In genomic region chr16:52451101-52451785, GRCm38 (mm10) we compare ENCODE assay signal across 9 mouse cellular contexts. TPM values are rescaled to one million over a fixed set of nuclear protein-coding genes. Genes with fewer than 3 reads are reported as not detected.
DNase-seq lines count a peak whose midpoint lies in the region; ATAC-seq and TF ChIP-seq lines count a peak whose summit lies in the region.
"Had no signal": no experiment of that assay in that cellular context is flagged by ENCODE, and none has a peak within 500 bp of the region (broad histone marks: within the 10 kb centered on the region; RNA-seq: fewer than 3 reads in every experiment).

No protein-coding gene starts in this region.

- H3K36me3 ChIP-seq in embryonic facial prominence, embryonic 15.5 days = no peaks in the 10 kb centered on the region
- H3K36me3 ChIP-seq in hindbrain, embryonic 14.5 days (replicated peaks; ENCODE audit: control insufficient read depth, insufficient read depth) = no peaks in the 10 kb centered on the region
- no peaks in the 10 kb centered on the region for H3K36me3 ChIP-seq in limb, embryonic 12.5 days
- no peaks in the 10 kb centered on the region for H3K36me3 ChIP-seq in midbrain, embryonic 14.5 days (ENCODE audit: control insufficient read depth, insufficient read depth, low read length)
- H3K36me3 ChIP-seq: G1E had no signal

- H3K27me3 ChIP-seq in embryonic facial prominence, embryonic 15.5 days = no peaks in the 10 kb centered on the region
- no peaks in the 10 kb centered on the region for H3K27me3 ChIP-seq in hindbrain, embryonic 14.5 days (ENCODE audit: control insufficient read depth, insufficient read depth, low read length)
- peaks cover 13% of the 10 kb centered on the region for H3K27me3 ChIP-seq in limb, embryonic 12.5 days
- H3K27me3 ChIP-seq in midbrain, embryonic 14.5 days (ENCODE audit: control insufficient read depth, insufficient read depth, low read length) = no peaks in the 10 kb centered on the region

- peak overlapping the region; percentile 81 for H3K4me3 ChIP-seq in gastrocnemius, adult 2 months
- H3K4me3 ChIP-seq in embryonic facial prominence, embryonic 15.5 days (replicated peaks) = peak overlapping the region; percentile 70
- peak overlapping the region; percentile 64 for H3K4me3 ChIP-seq in hindbrain, embryonic 14.5 days (replicated peaks; ENCODE audit: low read length)
- peak overlapping the region; percentile 59 for H3K4me3 ChIP-seq in limb, embryonic 12.5 days (replicated peaks)
- H3K4me3 ChIP-seq in midbrain, embryonic 14.5 days (replicated peaks; ENCODE audit: low read depth, low read length) = peak overlapping the region; percentile 55

- peak overlapping the region; percentile 40 for H3K9ac ChIP-seq in embryonic facial prominence, embryonic 15.5 days
- H3K9ac ChIP-seq in hindbrain, embryonic 14.5 days = peak overlapping the region; percentile 68
- peak overlapping the region; percentile 64 for H3K9ac ChIP-seq in limb, embryonic 12.5 days (replicated peaks)
- H3K9ac ChIP-seq in midbrain, embryonic 14.5 days (replicated peaks; ENCODE audit: low read length) = peak overlapping the region; percentile 52

- H3K4me1 ChIP-seq in embryonic facial prominence, embryonic 15.5 days = peaks cover 23% of the 10 kb centered on the region; the same call in 1 of the 2 replicates
- peaks cover 10% of the 10 kb centered on the region for H3K4me1 ChIP-seq in hindbrain, embryonic 14.5 days (replicated peaks; ENCODE audit: control insufficient read depth, insufficient read depth, low read length)
- peaks cover 10% of the 10 kb centered on the region for H3K4me1 ChIP-seq in limb, embryonic 12.5 days (replicated peaks)
- peaks cover 23% of the 10 kb centered on the region for H3K4me1 ChIP-seq in midbrain, embryonic 14.5 days (ENCODE audit: control insufficient read depth, insufficient read depth, low read length)

- peak overlapping the region; percentile 83 for H3K4me2 ChIP-seq in embryonic facial prominence, embryonic 15.5 days (replicated peaks)
- H3K4me2 ChIP-seq in hindbrain, embryonic 14.5 days (replicated peaks) = peak overlapping the region; percentile 91
- peak overlapping the region; percentile 74 for H3K4me2 ChIP-seq in limb, embryonic 12.5 days
- H3K4me2 ChIP-seq in midbrain, embryonic 14.5 days (ENCODE audit: low read length) = peak overlapping the region; percentile 69

- no peak overlapping the region for H3K27ac ChIP-seq in gastrocnemius, adult 2 months
- H3K27ac ChIP-seq in embryonic facial prominence, embryonic 15.5 days (replicated peaks) = peak overlapping the region; percentile 76
- H3K27ac ChIP-seq in hindbrain, embryonic 14.5 days = peak overlapping the region; percentile 44; the same call in 1 of the 2 replicates
- no peak overlapping the region for H3K27ac ChIP-seq in limb, embryonic 12.5 days
- H3K27ac ChIP-seq in midbrain, embryonic 14.5 days (replicated peaks; ENCODE audit: low read depth, low read length) = no peak overlapping the region

- no peaks in the 10 kb centered on the region for H3K9me3 ChIP-seq in embryonic facial prominence, embryonic 15.5 days (replicated peaks)
- H3K9me3 ChIP-seq in hindbrain, embryonic 14.5 days (ENCODE audit: control insufficient read depth, low read length) = no peaks in the 10 kb centered on the region
- no peaks in the 10 kb centered on the region for H3K9me3 ChIP-seq in limb, embryonic 12.5 days
- no peaks in the 10 kb centered on the region for H3K9me3 ChIP-seq in midbrain, embryonic 14.5 days (ENCODE audit: control insufficient read depth, low read length)

- peak; percentile 25 for DNase-seq in gastrocnemius, adult 2 months
- DNase-seq in gastrocnemius, postnatal 36 days = no peak
- DNase-seq in Muller cell, postnatal 12 days (ENCODE audit: inconsistent ontology term) = peak; percentile 60
- DNase-seq in hindbrain, embryonic 14.5 days (ENCODE audit: low spot score) = peak; percentile 37
- peak; percentile 70 for DNase-seq in midbrain, embryonic 14.5 days

- intact Hi-C loops in gastrocnemius, adult 2 months (cut with DNase I) = no loop called here
- intact Hi-C loops in gastrocnemius, postnatal 36 days (cut with DNase I) = no loop called here

- 1% methylated on average over 15 of the region's 15 CpGs for WGBS in embryonic facial prominence, embryonic 15.5 days
- WGBS in hindbrain, embryonic 14.5 days = 1% methylated on average over 15 of the region's 15 CpGs
- 0% methylated on average over 15 of the region's 15 CpGs for WGBS in limb, embryonic 12.5 days
- under 1% methylated on average over 15 of the region's 15 CpGs for WGBS in midbrain, embryonic 14.5 days

- TF ChIP-seq CTCF in gastrocnemius, adult 2 months (IDR thresholded peaks at IDR 0.05) = no peak

- ATAC-seq in embryonic facial prominence, embryonic 15.5 days (ENCODE audit: insufficient number of reproducible peaks, low FRiP score, low TSS enrichment, low read depth) = no peak
- no peak for ATAC-seq in hindbrain, embryonic 14.5 days (ENCODE audit: low FRiP score)
- ATAC-seq in limb, embryonic 12.5 days (ENCODE audit: insufficient number of reproducible peaks, insufficient read depth, low FRiP score, low TSS enrichment, low read depth) = no peak
- no peak for ATAC-seq in midbrain, embryonic 14.5 days (ENCODE audit: low FRiP score, low TSS enrichment)
- no peak for ATAC-seq in megakaryocyte progenitor cell, adult 5-6 weeks (replicated peaks; ENCODE audit: poor library complexity)

RNA-seq across cellular contexts. Expression of gene Alcam, which starts 2.6 kb away (rescaled TPM):
- total RNA-seq in gastrocnemius, adult 2 months (2021) = under 1 TPM; 0.31 to 0.59 TPM
- total RNA-seq in gastrocnemius, postnatal 36 days (2021) = 1 to 10 TPM in 1 of 2 experiments, under 1 TPM in 1; 0.82 to 1.1 TPM
- polyA plus RNA-seq in embryonic facial prominence, embryonic 15.5 days (2015; fragmentation: Nextera tagmentation; extraction: Ambion mirVana) = 27.5 and 36.4 TPM in 2 replicates
- 63.5 and 69.7 TPM in 2 replicates for polyA plus RNA-seq in hindbrain, embryonic 14.5 days (2014; fragmentation: Nextera tagmentation; extraction: Ambion mirVana)
- 16.5 and 17.9 TPM in 2 replicates for polyA plus RNA-seq in limb, embryonic 12.5 days (2016; fragmentation: Nextera tagmentation; extraction: Ambion mirVana)
- polyA plus RNA-seq in midbrain, embryonic 14.5 days (2014; fragmentation: Nextera tagmentation; extraction: Ambion mirVana) = 46.0 and 63.1 TPM in 2 replicates
- 26.3 and 28.2 TPM in 2 replicates for total RNA-seq in megakaryocyte progenitor cell, adult 5-6 weeks (2015)
- 34.3 and 34.4 TPM in 2 replicates for total RNA-seq in megakaryocyte progenitor cell, adult 5-6 weeks (2017)
- polyA plus RNA-seq: G1E had no signal

Comparison
In these comparisons a context has a peak if more than half of its experiments do, and no peak if none do; other contexts are left out.
1. DNase-seq: peak in gastrocnemius, adult 2 months (single experiment), Muller cell, postnatal 12 days (single experiment), hindbrain, embryonic 14.5 days (single experiment) and midbrain, embryonic 14.5 days (single experiment); none in gastrocnemius, postnatal 36 days (0 of 2).
2. H3K27ac ChIP-seq: peak in embryonic facial prominence, embryonic 15.5 days (single experiment) and hindbrain, embryonic 14.5 days (single experiment); none in gastrocnemius, adult 2 months (single experiment), limb, embryonic 12.5 days (single experiment) and midbrain, embryonic 14.5 days (single experiment).
3. Peak in every context shown above with its lines, with median percentiles within 50 percentile points of each other: H3K4me3 ChIP-seq, H3K4me2 ChIP-seq and H3K9ac ChIP-seq.